Mouse (Mus musculus) forebrain, embryonic 12.5 days (tissue): ENCODE results near the gene P4hb. TPM values are rescaled to one million over a fixed set of nuclear protein-coding genes. Genes with fewer than 3 reads are reported as not detected.

Experiments used
- ATAC-seq: fragments of 200-750 bp; cut with Nextera tagmentation; 2 replicates; pipeline ENCODE4 v1.8.0; 2017; ENCODE audit warnings: moderate TSS enrichment; ENCODE audit not compliant: low FRiP score
- H3K27ac ChIP-seq: fragments of 300-500 bp; sonication (generic); 2 replicates; pipeline ENCODE4 v1.5.1; 2016; ENCODE audit warnings: mild to moderate bottlenecking
- H3K27me3 ChIP-seq: fragments of 300-500 bp; sonication (generic); 2 replicates; pipeline ENCODE4 v1.6.1; 2016; ENCODE audit warnings: mild to moderate bottlenecking
- H3K36me3 ChIP-seq: fragments of 300-500 bp; sonication (generic); replicated peaks from 2 replicates; pipeline ENCODE4 v1.6.1; 2016; ENCODE audit warnings: mild to moderate bottlenecking
- H3K4me1 ChIP-seq: fragments of 300-500 bp; sonication (generic); 2 replicates; pipeline ENCODE4 v1.6.1; 2016
- H3K4me2 ChIP-seq: fragments of 300-500 bp; sonication (generic); 2 replicates; pipeline ENCODE4 v1.6.1; 2016; ENCODE audit warnings: mild to moderate bottlenecking, moderate library complexity
- H3K4me3 ChIP-seq: fragments of 300-500 bp; sonication (generic); replicated peaks from 2 replicates; pipeline ENCODE4 v1.5.1; 2016; ENCODE audit warnings: mild to moderate bottlenecking
- H3K9ac ChIP-seq: fragments of 300-500 bp; sonication (generic); 2 replicates; pipeline ENCODE4 v1.6.1; 2016; ENCODE audit warnings: mild to moderate bottlenecking
- H3K9me3 ChIP-seq: fragments of 300-500 bp; sonication (generic); 2 replicates; pipeline ENCODE4 v1.6.1; 2016
- WGBS: fragments of 180-500 bp; shearing (Covaris S2); methylation state at CpG from one replicate; pipeline ENCODE4 v1.1.7; 2016; 5-methylcytosine and 5-hydroxymethylcytosine counted together
- polyA plus RNA-seq: library from polyadenylated mRNA; unstranded; fragments of >200 nt; fragmentation: Nextera tagmentation; extraction: Ambion mirVana; gene quantifications from 2 replicates; pipeline ENCODE4 v1.2.1, GENCODE M21; 2016

Gene P4hb
- polyA plus RNA-seq, result 334 and 362 TPM in 2 replicates

DNA sequence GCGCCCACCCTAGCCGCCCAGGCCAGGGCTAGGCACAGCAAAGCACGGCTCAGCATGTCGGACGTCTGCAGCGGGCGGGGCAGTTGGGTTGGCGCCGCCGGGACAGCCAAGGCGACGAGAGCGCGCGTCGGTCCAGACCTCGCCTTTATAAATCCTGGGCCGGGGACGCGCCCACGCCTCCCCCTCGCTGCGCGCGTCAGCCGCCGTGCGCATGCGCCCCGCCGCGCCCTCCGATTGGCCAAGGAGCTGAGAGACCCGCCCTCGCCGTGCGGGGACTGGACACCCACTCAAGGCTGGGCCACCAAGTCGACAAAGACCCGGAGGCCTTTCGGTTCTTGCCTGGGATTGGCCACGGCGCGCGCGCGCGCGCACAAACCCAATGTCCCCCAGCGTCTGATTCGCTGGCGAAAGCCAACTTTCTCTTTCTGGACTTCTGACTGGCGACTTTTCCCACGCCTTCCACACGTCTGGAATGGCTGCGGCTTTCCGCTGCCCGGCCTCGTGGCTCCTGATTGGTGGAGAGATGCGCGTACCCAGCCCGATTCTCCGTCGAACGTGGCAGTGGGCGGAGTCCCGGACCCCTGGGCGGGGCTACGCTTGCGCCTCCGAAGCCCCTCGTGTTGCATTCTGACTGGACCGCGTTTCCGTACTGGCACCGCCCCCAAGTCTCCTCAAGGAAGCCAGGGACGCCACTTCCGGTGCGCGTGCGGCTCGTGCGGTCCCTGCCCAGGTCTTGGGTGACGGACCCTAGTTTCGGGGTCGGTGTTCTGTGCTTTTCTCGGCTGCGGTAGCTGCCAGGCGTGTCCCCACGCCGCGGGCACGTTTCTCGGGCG lies at the start of gene P4hb:
Gene P4hb (minus strand): TSS at position 502 of the 833 bp plus-strand sequence.
- Histone ChIP-seq H3K9me3 (no peaks in the 10 kb centered on the region), H3K4me2 (peak within 1 kb of the TSS; percentile 92), H3K27ac (peak within 1 kb of the TSS; percentile 92), H3K4me1 (peaks cover 26% of the 10 kb centered on the region), H3K27me3 (no peaks in the 10 kb centered on the region), H3K9ac (peak within 1 kb of the TSS; percentile 97), H3K36me3 (peaks cover 44% of the 10 kb centered on the region), H3K4me3 (peak within 1 kb of the TSS; percentile 97)
- WGBS, result under 1% methylated on average over 94 of the region's 94 CpGs
- ATAC-seq, result peak; percentile 97

DNA sequence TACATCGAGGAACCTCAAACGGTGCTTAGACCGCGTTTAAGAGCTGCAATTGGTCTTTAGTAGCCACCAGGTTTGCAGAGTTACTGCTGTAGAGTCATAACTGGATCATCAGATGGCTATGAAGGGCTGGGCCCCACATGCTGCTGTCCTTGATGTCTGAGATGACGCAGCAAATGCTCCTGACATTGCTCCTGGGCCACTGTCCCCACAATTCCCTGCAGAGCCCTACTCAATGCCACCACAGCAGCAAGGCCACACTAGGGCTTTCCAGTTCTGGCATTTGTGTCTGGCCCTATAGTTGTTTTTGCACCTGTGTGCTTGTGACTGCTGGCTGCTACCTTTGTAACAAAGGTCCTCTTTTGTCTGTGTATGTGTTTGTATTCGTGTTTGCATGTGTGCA lies 49.8 kb upstream of the P4hb start:
- no peak for ATAC-seq
- WGBS, result 92% methylated on average over 6 of the region's 6 CpGs
- 0 out of 2 replicates have a peak, but pooled peaks cover 2% of the 10 kb centered on the region for H3K9me3 ChIP-seq
- no peaks in the 10 kb centered on the region for H3K27me3 ChIP-seq
- H3K4me1 ChIP-seq, result peaks cover 24% of the 10 kb centered on the region
- H3K4me3 ChIP-seq, result no peak overlapping the region
- H3K4me2 ChIP-seq, result no peak overlapping the region
- H3K9ac ChIP-seq, result no peak overlapping the region
- H3K27ac ChIP-seq, result no peak overlapping the region
- H3K36me3 ChIP-seq, result peaks cover 67% of the 10 kb centered on the region

DNA sequence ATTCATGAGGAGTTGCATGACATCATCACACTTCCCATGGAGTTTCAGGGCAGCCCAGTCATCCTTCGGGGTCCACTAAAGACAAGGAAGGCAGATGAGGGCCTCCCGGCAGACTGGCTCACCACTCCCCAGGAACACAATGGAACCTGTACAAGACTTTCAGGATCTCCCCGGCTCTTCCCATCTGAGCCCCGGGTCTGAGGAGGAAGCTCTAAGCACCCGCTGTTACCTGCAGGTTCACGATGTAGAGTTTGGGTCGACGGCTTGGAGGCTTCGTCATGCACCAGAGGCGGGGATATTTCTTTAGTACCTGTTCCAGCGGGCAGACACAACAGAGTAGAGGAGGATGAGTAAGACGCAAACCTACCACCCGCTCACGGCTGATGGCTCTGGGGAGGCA lies 47.1 kb upstream of the P4hb start:
- peaks cover 57% of the 10 kb centered on the region for H3K36me3 ChIP-seq
- no peak overlapping the region for H3K27ac ChIP-seq
- no peak overlapping the region for H3K9ac ChIP-seq
- H3K9me3 ChIP-seq, result 0 out of 2 replicates have a peak, but pooled peaks cover 2% of the 10 kb centered on the region
- H3K4me1 ChIP-seq, result peaks cover 30% of the 10 kb centered on the region
- H3K4me2 ChIP-seq, result no peak overlapping the region
- 93% methylated on average over 14 of the region's 14 CpGs for WGBS
- no peak overlapping the region for H3K4me3 ChIP-seq
- no peak for ATAC-seq
- no peaks in the 10 kb centered on the region for H3K27me3 ChIP-seq

DNA sequence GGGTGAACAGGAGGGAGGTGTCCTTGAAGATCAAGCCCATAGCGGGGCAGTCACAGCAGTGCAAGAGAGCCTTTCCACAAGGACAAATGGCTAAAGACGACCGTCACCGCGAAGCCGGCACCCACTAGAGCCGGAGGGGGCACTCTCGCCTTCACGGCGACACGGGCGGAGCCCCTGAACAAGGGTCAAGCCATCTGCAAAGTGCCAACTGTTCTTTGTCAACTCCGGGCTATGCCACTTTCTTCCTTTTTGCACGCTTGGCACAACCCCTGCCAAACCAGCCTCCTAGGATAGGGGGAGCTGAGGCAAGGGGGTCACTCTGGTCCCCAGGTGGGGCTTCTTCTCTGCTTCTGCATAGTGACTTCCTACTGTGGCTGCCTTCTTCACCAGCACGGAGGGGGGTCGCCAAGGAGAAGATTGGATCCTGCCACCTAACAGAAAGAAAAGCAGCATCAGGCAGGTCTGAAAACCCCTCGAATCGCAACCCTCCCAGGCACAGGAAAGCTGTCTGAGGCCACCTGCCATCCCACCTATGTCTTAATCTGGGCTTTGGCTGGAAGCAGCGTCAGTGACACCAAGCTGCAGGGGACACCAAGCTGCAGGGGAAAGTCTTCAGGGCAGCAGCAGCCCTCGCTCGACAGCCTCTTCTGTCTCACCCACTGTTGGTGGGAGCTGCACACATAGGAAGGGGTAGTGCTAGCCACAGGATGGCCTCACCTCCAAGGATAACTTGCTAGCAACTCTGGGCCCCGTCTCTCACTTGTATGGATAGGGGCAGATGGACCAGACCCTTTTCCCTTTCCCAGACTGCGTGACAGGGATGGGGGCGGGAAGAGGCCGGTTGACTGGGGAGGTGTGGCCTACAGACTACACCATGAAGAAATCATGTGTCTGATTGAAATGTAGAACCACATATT lies 45.8 kb upstream of the P4hb start:
- H3K4me2 ChIP-seq, result no peak overlapping the region
- peak overlapping the region; percentile 75; the same call in 1 of the 2 replicates for H3K27ac ChIP-seq
- H3K36me3 ChIP-seq, result peaks cover 67% of the 10 kb centered on the region
- no peaks in the 10 kb centered on the region for H3K27me3 ChIP-seq
- H3K4me1 ChIP-seq, result peaks cover 23% of the 10 kb centered on the region
- no peak overlapping the region for H3K9ac ChIP-seq
- H3K9me3 ChIP-seq, result 0 out of 2 replicates have a peak, but pooled peaks cover 2% of the 10 kb centered on the region
- peak; percentile 31 for ATAC-seq
- no peak overlapping the region for H3K4me3 ChIP-seq
- 94% methylated on average over 25 of the region's 25 CpGs for WGBS

DNA sequence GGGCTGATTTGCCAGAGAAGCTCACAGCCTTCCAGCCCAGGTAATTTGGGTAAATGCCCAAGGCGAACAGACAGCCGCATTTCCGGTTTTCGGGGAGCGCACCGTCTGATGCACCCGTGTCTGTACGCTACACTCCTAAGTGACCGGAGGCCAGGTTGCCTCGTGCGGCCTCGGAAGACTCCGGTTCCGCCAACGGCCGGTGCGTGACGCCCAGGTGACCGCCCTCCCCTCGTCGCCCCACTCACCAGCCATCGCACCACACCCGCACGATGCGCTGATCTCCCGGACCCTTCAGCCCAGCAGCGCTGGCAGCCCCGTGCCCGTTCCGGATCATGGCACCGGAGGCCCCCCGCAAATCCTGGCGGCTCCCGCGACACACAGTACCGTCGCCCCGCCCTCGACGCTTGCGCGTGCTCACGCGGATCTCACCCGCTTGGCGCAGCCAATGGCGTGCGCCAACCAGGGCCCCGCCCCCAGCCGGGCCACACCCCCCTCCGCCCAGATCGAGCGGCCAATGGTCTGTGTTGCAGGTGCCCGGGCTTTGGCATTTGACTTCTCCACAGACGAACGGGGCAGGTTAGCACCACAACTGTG lies 44.6 kb upstream of the P4hb start, which contains the start of gene Pcyt2:
Gene Pcyt2 (minus strand): TSS at position 418 of the 594 bp plus-strand sequence.
- Histone ChIP-seq H3K4me2 (peak within 1 kb of the TSS; percentile 85), H3K27ac (peak within 1 kb of the TSS; percentile 75), H3K9me3 (0 out of 2 replicates have a peak, but pooled peaks cover 2% of the 10 kb centered on the region), H3K27me3 (no peaks in the 10 kb centered on the region), H3K4me3 (peak within 1 kb of the TSS; percentile 77), H3K36me3 (peaks cover 72% of the 10 kb centered on the region), H3K9ac (peak within 1 kb of the TSS; percentile 73), H3K4me1 (peaks cover 18% of the 10 kb centered on the region)
- under 1% methylated on average over 55 of the region's 56 CpGs for WGBS
- ATAC-seq, result peak; percentile 96

DNA sequence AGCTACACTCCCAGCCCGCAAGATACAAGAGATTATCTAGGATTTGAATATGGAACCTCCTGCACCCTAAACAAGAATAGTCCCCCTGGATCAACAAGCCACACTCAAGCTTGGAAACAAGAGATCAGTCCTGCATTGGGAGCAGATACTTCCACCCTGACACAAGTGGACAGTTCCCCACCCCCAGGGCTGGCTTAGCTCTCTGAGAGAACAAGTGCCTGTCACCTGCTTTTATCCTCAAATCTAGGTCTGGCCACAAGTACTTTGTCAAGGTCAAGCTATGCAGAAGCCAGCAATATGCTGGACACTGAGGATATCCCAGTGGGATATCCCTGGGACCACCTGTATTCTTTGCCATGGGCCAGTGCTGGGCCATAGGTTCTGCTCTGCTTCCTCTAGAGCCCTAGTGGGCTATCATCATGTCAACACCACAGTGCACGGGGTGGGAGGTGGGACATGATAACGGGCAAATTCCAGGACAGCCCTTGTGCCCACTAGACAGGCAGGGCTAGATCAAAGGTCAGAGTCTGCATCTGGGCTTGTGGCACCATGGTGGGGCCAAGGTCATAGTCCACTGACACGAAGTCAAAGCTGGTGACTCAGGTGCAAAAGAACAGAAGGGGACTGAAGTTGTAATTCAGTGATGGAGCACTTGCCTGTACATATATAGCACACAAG lies 43.7 kb upstream of the P4hb start:
- Histone ChIP-seq H3K9ac (peak overlapping the region; percentile 73), H3K9me3 (0 out of 2 replicates have a peak, but pooled peaks cover 2% of the 10 kb centered on the region), H3K27ac (peak overlapping the region; percentile 75; the same call in 1 of the 2 replicates), H3K4me2 (peak overlapping the region; percentile 85), H3K36me3 (peaks cover 72% of the 10 kb centered on the region), H3K4me1 (peaks cover 18% of the 10 kb centered on the region), H3K4me3 (peak overlapping the region; percentile 77), H3K27me3 (no peaks in the 10 kb centered on the region)
- no peak for ATAC-seq
- 60% methylated on average over 4 of the region's 4 CpGs for WGBS

DNA sequence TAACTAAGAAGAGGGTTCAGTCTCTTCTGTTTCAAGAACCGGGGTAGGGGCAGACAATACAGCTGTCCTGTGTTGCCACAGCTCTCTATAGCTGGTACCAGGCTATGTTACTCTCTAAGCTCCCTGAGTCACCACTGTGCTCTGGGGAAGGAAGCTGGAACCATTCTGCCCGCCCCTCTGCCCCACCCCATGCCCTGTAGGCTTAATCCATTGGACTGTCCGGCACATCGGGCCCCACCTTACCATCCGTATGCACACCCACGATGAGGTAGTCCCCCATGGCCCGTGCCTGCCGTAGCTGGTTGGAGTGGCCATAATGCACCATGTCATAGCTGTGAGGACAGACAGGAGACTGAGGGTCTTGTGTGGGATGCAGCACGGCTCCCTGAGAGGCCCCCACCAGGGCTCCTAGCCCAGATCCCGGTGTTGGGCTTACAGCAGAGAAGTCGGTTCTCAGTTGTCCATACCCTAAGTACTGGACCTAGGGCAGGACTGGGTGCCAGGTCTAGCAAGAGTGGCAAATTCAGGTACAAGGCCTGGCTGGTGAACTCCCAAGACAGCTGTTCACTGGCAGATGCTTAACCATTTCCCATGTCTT lies 42.7 kb upstream of the P4hb start:
- no peaks in the 10 kb centered on the region for H3K27me3 ChIP-seq
- no peak overlapping the region for H3K4me2 ChIP-seq
- peaks cover 72% of the 10 kb centered on the region for H3K36me3 ChIP-seq

DNA sequence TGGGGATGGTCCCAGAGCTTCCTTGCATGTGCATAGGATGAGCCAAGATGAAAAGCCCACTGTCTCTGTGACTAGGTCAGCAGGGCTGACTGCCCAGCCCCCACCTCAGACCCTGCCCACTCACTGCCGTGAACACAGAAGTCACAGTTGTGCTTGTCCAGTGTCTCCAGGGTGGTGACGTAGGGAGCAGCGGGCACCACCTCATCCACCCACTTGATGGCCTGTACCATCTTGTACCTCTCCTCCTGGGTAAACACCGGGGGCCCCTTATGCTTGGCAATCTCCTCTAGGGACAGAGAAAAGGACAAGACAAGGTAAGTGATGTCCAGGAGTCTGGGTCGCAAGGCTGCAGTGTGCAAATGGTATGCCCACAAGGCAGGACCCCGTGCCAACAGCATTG lies 42.1 kb upstream of the P4hb start:
- no peak for ATAC-seq
- H3K4me1 ChIP-seq, result peaks cover 18% of the 10 kb centered on the region
- no peak overlapping the region for H3K9ac ChIP-seq
- H3K4me2 ChIP-seq, result no peak overlapping the region
- no peak overlapping the region for H3K27ac ChIP-seq
- H3K9me3 ChIP-seq, result 0 out of 2 replicates have a peak, but pooled peaks cover 2% of the 10 kb centered on the region
- H3K27me3 ChIP-seq, result no peaks in the 10 kb centered on the region
- peaks cover 72% of the 10 kb centered on the region for H3K36me3 ChIP-seq
- no peak overlapping the region for H3K4me3 ChIP-seq
- 94% methylated on average over 6 of the region's 6 CpGs for WGBS

More for the DNA sequence above, 42.7 kb upstream of the P4hb start:
- no peak for ATAC-seq
- no peak overlapping the region for H3K27ac ChIP-seq
- no peak overlapping the region for H3K9ac ChIP-seq
- no peak overlapping the region for H3K4me3 ChIP-seq
- 0 out of 2 replicates have a peak, but pooled peaks cover 2% of the 10 kb centered on the region for H3K9me3 ChIP-seq
- H3K4me1 ChIP-seq, result peaks cover 18% of the 10 kb centered on the region
- WGBS, result 92% methylated on average over 11 of the region's 11 CpGs

DNA sequence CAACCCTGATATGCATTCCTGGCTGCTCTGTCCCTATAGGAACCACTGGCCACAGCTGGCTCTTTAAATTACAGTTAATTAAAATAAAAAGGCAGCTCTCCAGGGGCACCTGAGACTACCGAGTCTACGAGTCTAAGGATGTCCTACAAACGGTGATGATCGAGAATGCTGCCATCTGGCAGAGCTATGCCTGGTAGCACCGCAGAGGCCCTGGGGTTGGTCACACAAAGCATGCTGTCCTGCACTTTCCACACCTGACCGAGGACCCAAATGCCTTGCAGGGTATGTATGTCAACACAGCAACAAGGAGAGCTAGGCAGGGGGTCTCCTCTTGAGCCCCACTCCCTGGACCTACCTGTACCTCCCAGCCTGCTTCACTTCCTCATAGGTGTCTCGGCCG lies 40.9 kb upstream of the P4hb start:
- Histone ChIP-seq H3K27me3 (peaks cover 9% of the 10 kb centered on the region), H3K4me1 (peaks cover 18% of the 10 kb centered on the region), H3K27ac (no peak overlapping the region), H3K4me3 (no peak overlapping the region), H3K36me3 (peaks cover 71% of the 10 kb centered on the region), H3K4me2 (no peak overlapping the region), H3K9ac (no peak overlapping the region), H3K9me3 (0 out of 2 replicates have a peak, but pooled peaks cover 2% of the 10 kb centered on the region)
- ATAC-seq, result no peak
- WGBS, result 87% methylated on average over 8 of the region's 8 CpGs

DNA sequence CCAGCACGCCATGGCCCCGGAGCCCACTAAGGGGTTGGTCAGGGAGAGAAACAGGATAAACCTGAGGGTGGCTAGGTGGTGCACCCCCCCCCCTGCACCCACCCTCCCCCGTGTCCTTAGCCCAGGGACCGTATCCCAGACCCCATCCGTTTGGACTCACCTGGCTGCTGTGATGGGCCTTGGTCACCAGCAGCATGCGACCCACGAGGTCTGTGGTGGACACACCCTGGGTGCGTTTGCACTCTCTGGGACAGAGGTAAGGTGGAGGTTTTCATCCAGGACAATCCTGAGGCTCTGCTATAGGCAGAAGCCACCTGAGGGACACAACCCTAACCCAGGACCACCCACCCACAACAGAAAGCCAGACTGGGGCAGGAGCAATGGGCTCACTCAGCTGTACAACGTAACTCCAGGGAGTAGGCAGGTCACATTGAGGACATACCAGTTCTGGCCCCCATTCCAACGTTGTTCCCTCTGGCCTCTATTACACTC lies 40.5 kb upstream of the P4hb start:
- Histone ChIP-seq H3K4me3 (no peak overlapping the region), H3K27ac (no peak overlapping the region), H3K4me2 (no peak overlapping the region), H3K9me3 (0 out of 2 replicates have a peak, but pooled peaks cover 2% of the 10 kb centered on the region), H3K9ac (no peak overlapping the region; the same call in 1 of the 2 replicates), H3K36me3 (peaks cover 67% of the 10 kb centered on the region), H3K4me1 (peaks cover 22% of the 10 kb centered on the region), H3K27me3 (peaks cover 13% of the 10 kb centered on the region)
- 86% methylated on average over 10 of the region's 10 CpGs for WGBS
- no peak for ATAC-seq

DNA sequence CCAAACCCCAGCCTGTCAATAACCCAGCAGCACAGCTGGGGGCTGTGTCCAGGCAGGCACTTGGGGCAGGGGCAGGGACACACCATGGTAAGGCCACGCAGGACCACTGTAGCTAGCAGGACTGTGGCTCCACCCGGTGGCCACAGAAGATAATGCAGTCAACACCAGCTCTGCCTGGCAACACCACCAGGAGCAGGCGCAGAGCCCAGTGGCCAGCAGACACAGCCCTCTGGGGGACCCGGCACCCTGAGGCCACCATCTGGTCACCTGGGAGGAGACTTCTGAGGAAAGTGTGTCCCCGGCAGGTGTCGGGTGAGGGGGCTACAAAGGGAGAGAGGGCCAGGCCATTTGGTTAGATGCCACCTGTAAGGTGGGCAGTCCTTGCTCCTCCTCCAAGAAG lies 39.7 kb upstream of the P4hb start:
- Histone ChIP-seq H3K4me1 (peaks cover 21% of the 10 kb centered on the region), H3K27ac (no peak overlapping the region), H3K36me3 (peaks cover 62% of the 10 kb centered on the region), H3K27me3 (peaks cover 18% of the 10 kb centered on the region), H3K9ac (no peak overlapping the region), H3K4me2 (no peak overlapping the region), H3K4me3 (no peak overlapping the region), H3K9me3 (no peaks in the 10 kb centered on the region)
- peak; percentile 6; the same call in 1 of the 2 replicates for ATAC-seq
- 43% methylated on average over 6 of the region's 6 CpGs for WGBS
